Mouse (Mus musculus) limb, embryonic 11.5 days (tissue): ENCODE data around the gene Fhl2. TPM values are rescaled to one million over a fixed set of nuclear protein-coding genes. Genes with fewer than 3 reads are reported as not detected.

Experiments
- ATAC-seq: fragments of 200-750 bp; cut with Nextera tagmentation; 2 replicates; pipeline ENCODE4 v1.8.0; 2017; ENCODE audit warnings: low read depth; ENCODE audit not compliant: insufficient number of reproducible peaks, low FRiP score, low TSS enrichment
- DNase-seq: peaks from one replicate; pipeline ENCODE4 v3.0.0-alpha.2; 2015; ENCODE audit warnings: low spot score
- H3K27ac ChIP-seq: fragments of 300-500 bp; sonication (generic); replicated peaks from 2 replicates; pipeline ENCODE4 v1.5.1; 2014; ENCODE audit warnings: low read depth, mild to moderate bottlenecking, low read length
- H3K27me3 ChIP-seq: fragments of 300-500 bp; sonication (generic); 2 replicates; pipeline ENCODE4 v1.6.1; 2014; ENCODE audit warnings: mild to moderate bottlenecking, low read length, mixed read lengths; ENCODE audit not compliant: control insufficient read depth, insufficient read depth
- H3K36me3 ChIP-seq: fragments of 300-500 bp; sonication (generic); 2 replicates; pipeline ENCODE4 v1.6.1; 2014; ENCODE audit warnings: mild to moderate bottlenecking, low read length, moderate library complexity, mixed read lengths; ENCODE audit not compliant: control insufficient read depth, insufficient read depth
- H3K4me1 ChIP-seq: fragments of 300-500 bp; sonication (generic); 2 replicates; pipeline ENCODE4 v1.6.1; 2014; ENCODE audit warnings: low read length, mixed read lengths; ENCODE audit not compliant: control insufficient read depth, insufficient read depth
- H3K4me2 ChIP-seq: fragments of 300-500 bp; sonication (generic); 2 replicates; pipeline ENCODE4 v1.6.1; 2014; ENCODE audit warnings: low read depth, mild to moderate bottlenecking, moderate library complexity; ENCODE audit not compliant: severe bottlenecking
- H3K4me3 ChIP-seq: fragments of 300-500 bp; sonication (generic); 2 replicates; pipeline ENCODE4 v1.5.1; 2014; ENCODE audit warnings: low read depth, low read length
- H3K9ac ChIP-seq: fragments of 300-500 bp; sonication (generic); 2 replicates; pipeline ENCODE4 v1.6.1; 2014; ENCODE audit warnings: mild to moderate bottlenecking, low read length
- H3K9me3 ChIP-seq: fragments of 300-500 bp; sonication (generic); 2 replicates; pipeline ENCODE4 v1.6.1; 2016; ENCODE audit warnings: low read length; ENCODE audit not compliant: control insufficient read depth
- WGBS: fragments of 180-500 bp; shearing (Covaris S2); extraction: QIAGEN DNeasy Blood & Tissue Kit; methylation state at CpG from one replicate; pipeline ENCODE4 v1.1.7; 2014; 5-methylcytosine and 5-hydroxymethylcytosine counted together
- polyA plus RNA-seq: library from polyadenylated mRNA; unstranded; fragments of >200 nt; fragmentation: Nextera tagmentation; extraction: Ambion mirVana; gene quantifications from 2 replicates; pipeline ENCODE4 v1.2.1, GENCODE M21; 2014

Fhl2 gene
- 8.6 and 9.1 TPM in 2 replicates for polyA plus RNA-seq

- no peak within 1 kb of the TSS for H3K4me3 ChIP-seq
- no peak within 1 kb of the TSS for H3K27ac ChIP-seq
- H3K9me3 ChIP-seq, result no peaks in the 10 kb centered on the region
- WGBS, result 69% methylated on average over 5 of the region's 5 CpGs
- DNase-seq (no peak), ATAC-seq (no peak)
- H3K9ac ChIP-seq, result no peak within 1 kb of the TSS
- no peaks in the 10 kb centered on the region for H3K36me3 ChIP-seq
- H3K27me3 ChIP-seq, result no peaks in the 10 kb centered on the region
- no peak within 1 kb of the TSS for H3K4me2 ChIP-seq
- H3K4me1 ChIP-seq, result no peaks in the 10 kb centered on the region
Observed at GRCm38 (mm10) chr1:43196661-43197241, at the start of gene Fhl2. Gene Fhl2, minus strand, starts transcription at chr1:43196984.

- ATAC-seq (no peak), DNase-seq (no peak)
- Histone ChIP-seq H3K9me3 (no peaks in the 10 kb centered on the region), H3K9ac (no peak overlapping the region), H3K36me3 (no peaks in the 10 kb centered on the region), H3K4me1 (no peaks in the 10 kb centered on the region), H3K27ac (no peak overlapping the region), H3K27me3 (no peaks in the 10 kb centered on the region), H3K4me3 (no peak overlapping the region), H3K4me2 (no peak overlapping the region)
- WGBS, result 85% methylated on average over 2 of the region's 2 CpGs
Observed at GRCm38 (mm10) chr1:43245014-43245413, 48.2 kb upstream of the Fhl2 start.

- H3K9me3 ChIP-seq, result no peaks in the 10 kb centered on the region
- no peak overlapping the region for H3K4me3 ChIP-seq
- ATAC-seq (no peak), DNase-seq (no peak)
- H3K27me3 ChIP-seq, result no peaks in the 10 kb centered on the region
- H3K27ac ChIP-seq, result no peak overlapping the region
- H3K4me2 ChIP-seq, result no peak overlapping the region
- no peaks in the 10 kb centered on the region for H3K4me1 ChIP-seq
- WGBS, result 82% methylated on average over 2 of the region's 2 CpGs
- no peak overlapping the region for H3K9ac ChIP-seq
- no peaks in the 10 kb centered on the region for H3K36me3 ChIP-seq
Observed at GRCm38 (mm10) chr1:43241208-43241607, 44.4 kb upstream of the Fhl2 start.

- Histone ChIP-seq H3K4me3 (no peak overlapping the region), H3K36me3 (no peaks in the 10 kb centered on the region), H3K9ac (no peak overlapping the region), H3K4me1 (no peaks in the 10 kb centered on the region), H3K27ac (no peak overlapping the region), H3K9me3 (no peaks in the 10 kb centered on the region), H3K27me3 (no peaks in the 10 kb centered on the region), H3K4me2 (no peak overlapping the region)
- no peak for DNase-seq
- ATAC-seq, result no peak
- WGBS, result 85% methylated on average over 2 of the region's 2 CpGs
Observed at GRCm38 (mm10) chr1:43239796-43240313, 43.1 kb upstream of the Fhl2 start.

- DNase-seq, result no peak
- no peak for ATAC-seq
- Histone ChIP-seq H3K9me3 (no peaks in the 10 kb centered on the region), H3K4me3 (no peak overlapping the region), H3K4me2 (no peak overlapping the region), H3K36me3 (no peaks in the 10 kb centered on the region), H3K27ac (no peak overlapping the region), H3K9ac (no peak overlapping the region), H3K27me3 (no peaks in the 10 kb centered on the region), H3K4me1 (no peaks in the 10 kb centered on the region)
- WGBS, result 55% methylated on average over 2 of the region's 2 CpGs
Observed at GRCm38 (mm10) chr1:43238471-43238870, 41.7 kb upstream of the Fhl2 start.

GRCm38 (mm10) chr1:43237360-43238235, 40.8 kb upstream of the Fhl2 start:
- H3K9me3 ChIP-seq, result no peaks in the 10 kb centered on the region
- no peaks in the 10 kb centered on the region for H3K4me1 ChIP-seq
- H3K9ac ChIP-seq, result no peak overlapping the region
- no peak for ATAC-seq
- H3K27me3 ChIP-seq, result no peaks in the 10 kb centered on the region
- H3K27ac ChIP-seq, result no peak overlapping the region
- H3K4me2 ChIP-seq, result no peak overlapping the region
- H3K4me3 ChIP-seq, result no peak overlapping the region
- WGBS, result 87% methylated on average over 3 of the region's 3 CpGs
- DNase-seq, result no peak
- no peaks in the 10 kb centered on the region for H3K36me3 ChIP-seq

GRCm38 (mm10) chr1:43225531-43226151, 28.9 kb upstream of the Fhl2 start:
- H3K9me3 ChIP-seq, result no peaks in the 10 kb centered on the region
- no peak overlapping the region for H3K4me3 ChIP-seq
- H3K4me1 ChIP-seq, result no peaks in the 10 kb centered on the region
- H3K9ac ChIP-seq, result no peak overlapping the region
- H3K36me3 ChIP-seq, result no peaks in the 10 kb centered on the region
- DNase-seq (no peak), ATAC-seq (no peak)
- WGBS, result 66% methylated on average over 8 of the region's 8 CpGs
- no peak overlapping the region for H3K27ac ChIP-seq
- no peaks in the 10 kb centered on the region for H3K27me3 ChIP-seq
- H3K4me2 ChIP-seq, result no peak overlapping the region

- H3K9ac ChIP-seq, result no peak overlapping the region
- no peak overlapping the region for H3K27ac ChIP-seq
- no peak overlapping the region for H3K4me2 ChIP-seq
- ATAC-seq, result no peak
- no peak overlapping the region for H3K4me3 ChIP-seq
- no peaks in the 10 kb centered on the region for H3K27me3 ChIP-seq
- H3K4me1 ChIP-seq, result no peaks in the 10 kb centered on the region
- no peaks in the 10 kb centered on the region for H3K36me3 ChIP-seq
- 84% methylated on average over 4 of the region's 4 CpGs for WGBS
- H3K9me3 ChIP-seq, result no peaks in the 10 kb centered on the region
- DNase-seq, result no peak
Observed at GRCm38 (mm10) chr1:43224943-43225342, 28.2 kb upstream of the Fhl2 start.
